Mouse (Mus musculus) brain, embryonic 14.5 days (tissue): ENCODE measurements at regions not wholly inside any gene's neighbourhood (a gene's known extent, or its start where the extent isn't known, plus 50 kb on each side); places are given as distances from the start of the nearest gene placed in this dataset.

ENCODE experiments used
- CTCF ChIP-seq: fragments of 200-500 bp; IDR thresholded peaks from 2 replicates; pipeline ENCODE4 v1.5.1; 2012; ENCODE audit warnings: inconsistent platforms, mild to moderate bottlenecking, moderate library complexity, borderline replicate concordance; ENCODE audit not compliant: insufficient read depth, insufficient read length; ENCODE audit errors: extremely low read depth
- POLR2A ChIP-seq: fragments of 200-500 bp; IDR thresholded peaks from 2 replicates; pipeline ENCODE4 v1.6.1; 2012; ENCODE audit warnings: mild to moderate bottlenecking, inconsistent platforms, borderline replicate concordance; ENCODE audit not compliant: poor library complexity, insufficient read depth, insufficient read length, severe bottlenecking; ENCODE audit errors: extremely low read depth

- TF ChIP-seq CTCF (no peak), POLR2A (no peak)
These were observed 429.0 kb downstream of the Frk start for GRCm38 (mm10) chr10:34912153-34912723.
